Mouse (Mus musculus) midbrain, postnatal 0 days (tissue): ENCODE data around the gene Adprh. TPM values are rescaled to one million over a fixed set of nuclear protein-coding genes. Genes with fewer than 3 reads are reported as not detected.

ENCODE experiments used
- ATAC-seq: fragments of 200-750 bp; cut with Nextera tagmentation; 2 replicates; pipeline ENCODE4 v1.8.0; 2017; ENCODE audit warnings: moderate number of reproducible peaks, mild to moderate bottlenecking, moderate TSS enrichment, moderate library complexity; ENCODE audit not compliant: low FRiP score
- DNase-seq: peaks from one replicate; pipeline ENCODE4 v3.0.0-alpha.2; 2015; ENCODE audit warnings: low spot score
- H3K27ac ChIP-seq: fragments of 300-500 bp; sonication (generic); 2 replicates; pipeline ENCODE4 v1.5.1; 2014; ENCODE audit warnings: low read depth, mild to moderate bottlenecking, low read length, mixed read lengths
- H3K27me3 ChIP-seq: fragments of 300-500 bp; sonication (generic); 2 replicates; pipeline ENCODE4 v1.6.1; 2014; ENCODE audit warnings: low read length, control low read depth, mixed read lengths; ENCODE audit not compliant: insufficient read depth
- H3K36me3 ChIP-seq: fragments of 300-500 bp; sonication (generic); 2 replicates; pipeline ENCODE4 v1.6.1; 2014; ENCODE audit warnings: low read length, control low read depth, mixed read lengths; ENCODE audit not compliant: insufficient read depth
- H3K4me1 ChIP-seq: fragments of 300-500 bp; sonication (generic); 2 replicates; pipeline ENCODE4 v1.6.1; 2014; ENCODE audit warnings: mild to moderate bottlenecking, control low read depth, antibody characterized with exemption, low read length, mixed read lengths; ENCODE audit not compliant: insufficient read depth
- H3K4me2 ChIP-seq: fragments of 300-500 bp; sonication (generic); 2 replicates; pipeline ENCODE4 v1.6.1; 2014; ENCODE audit warnings: low read depth, mild to moderate bottlenecking, low read length, mixed read lengths; ENCODE audit not compliant: poor library complexity, severe bottlenecking
- H3K4me3 ChIP-seq: fragments of 300-500 bp; sonication (generic); 2 replicates; pipeline ENCODE4 v1.5.1; 2014; ENCODE audit warnings: low read depth, mild to moderate bottlenecking, low read length, moderate library complexity
- H3K9ac ChIP-seq: fragments of 300-500 bp; sonication (generic); replicated peaks from 2 replicates; pipeline ENCODE4 v1.6.1; 2014; ENCODE audit warnings: mild to moderate bottlenecking, low read length, moderate library complexity, mixed read lengths; ENCODE audit not compliant: poor library complexity, severe bottlenecking
- H3K9me3 ChIP-seq: fragments of 300-500 bp; sonication (generic); 2 replicates; pipeline ENCODE4 v1.6.1; 2016; ENCODE audit warnings: low read length, control low read depth
- CTCF ChIP-seq: IDR thresholded peaks from 2 replicates; pipeline ENCODE4 v1.5.1; 2016; ENCODE audit warnings: antibody characterized with exemption, mild to moderate bottlenecking
- WGBS: fragments of 180-500 bp; shearing (Covaris S2); extraction: QIAGEN DNeasy Blood & Tissue Kit; methylation state at CpG from one replicate; pipeline ENCODE4 v1.1.7; 2014; 5-methylcytosine and 5-hydroxymethylcytosine counted together
- polyA plus RNA-seq: library from polyadenylated mRNA; unstranded; fragments of >200 nt; fragmentation: Nextera tagmentation; extraction: Ambion mirVana; gene quantifications from 2 replicates; pipeline ENCODE4 v1.2.1, GENCODE M21; 2015
- total RNA-seq: library from RNA; depleted of rRNA; stranded (reverse); fragments of >200 nt; gene quantifications from 2 replicates; pipeline ENCODE4 v1.2.3, GENCODE M21; 2014; rRNA removed

Adprh gene
- total and polyA plus RNA-seq, 2 experiments from 2014 or later, result 50.4 to 148 TPM

- no peak overlapping the region for H3K9ac ChIP-seq
- peak overlapping the region; percentile 69; the same call in 1 of the 2 replicates for H3K27ac ChIP-seq
- H3K9me3 ChIP-seq, result no peaks in the 10 kb centered on the region
- no peaks in the 10 kb centered on the region for H3K27me3 ChIP-seq
- ATAC-seq (peak; percentile 24; the same call in 1 of the 2 replicates), DNase-seq (no peak)
- H3K4me2 ChIP-seq, result peak overlapping the region; percentile 54
- 69% methylated on average over 3 of the region's 3 CpGs for WGBS
- H3K4me1 ChIP-seq, result peaks cover 11% of the 10 kb centered on the region
- H3K36me3 ChIP-seq, result no peaks in the 10 kb centered on the region
- no peak for TF ChIP-seq CTCF
- H3K4me3 ChIP-seq, result no peak overlapping the region
These were observed 53.4 kb downstream of the Adprh start for GRCm38 (mm10) chr16:38399076-38399475.

DNA sequence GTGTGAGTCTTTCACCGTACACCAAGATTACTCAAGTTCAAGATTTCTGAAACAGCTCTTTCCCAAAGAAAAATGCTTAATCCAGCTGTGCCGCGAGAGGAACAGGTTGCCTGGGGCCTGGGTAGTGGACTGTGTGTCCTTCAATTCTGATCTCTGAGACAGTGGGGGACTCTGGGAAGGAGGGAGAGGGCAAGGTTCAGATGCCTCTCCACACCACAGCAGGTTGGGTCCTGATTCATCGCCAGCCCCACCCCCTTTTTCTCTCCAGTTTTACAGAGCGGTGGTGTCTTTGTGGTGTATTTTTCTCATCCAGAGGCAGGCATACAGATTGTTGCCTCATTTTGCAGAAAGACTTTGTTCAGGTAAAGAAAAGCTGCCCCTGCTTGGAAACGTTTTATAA, 54.2 kb downstream of the Adprh start:
- no peaks in the 10 kb centered on the region for H3K9me3 ChIP-seq
- 88% methylated on average over 6 of the region's 6 CpGs for WGBS
- H3K9ac ChIP-seq, result no peak overlapping the region
- ATAC-seq, result no peak
- TF ChIP-seq CTCF, result no peak
- H3K4me2 ChIP-seq, result no peak overlapping the region
- no peaks in the 10 kb centered on the region for H3K36me3 ChIP-seq
- H3K4me1 ChIP-seq, result peaks cover 11% of the 10 kb centered on the region
- no peak overlapping the region for H3K27ac ChIP-seq
- no peak for DNase-seq
- H3K27me3 ChIP-seq, result no peaks in the 10 kb centered on the region
- no peak overlapping the region for H3K4me3 ChIP-seq

- no peak for TF ChIP-seq CTCF
- ATAC-seq (no peak), DNase-seq (peak; percentile 40)
- Histone ChIP-seq H3K36me3 (no peaks in the 10 kb centered on the region), H3K27ac (no peak overlapping the region), H3K9me3 (no peaks in the 10 kb centered on the region), H3K27me3 (no peaks in the 10 kb centered on the region), H3K4me1 (peaks cover 11% of the 10 kb centered on the region), H3K4me2 (no peak overlapping the region), H3K4me3 (no peak overlapping the region), H3K9ac (no peak overlapping the region)
- WGBS, result 79% methylated on average over 13 of the region's 13 CpGs
These were observed 56.3 kb downstream of the Adprh start for GRCm38 (mm10) chr16:38396155-38396554.

GRCm38 (mm10) chr16:38395060-38395730, 57.3 kb downstream of the Adprh start:
- H3K9ac ChIP-seq, result no peak overlapping the region
- WGBS, result 79% methylated on average over 6 of the region's 6 CpGs

GRCm38 (mm10) chr16:38394191-38394618, 58.3 kb downstream of the Adprh start:
- ATAC-seq (no peak), DNase-seq (no peak)
- Histone ChIP-seq H3K9ac (no peak overlapping the region), H3K9me3 (no peaks in the 10 kb centered on the region), H3K27me3 (no peaks in the 10 kb centered on the region), H3K36me3 (no peaks in the 10 kb centered on the region), H3K27ac (no peak overlapping the region), H3K4me3 (no peak overlapping the region), H3K4me1 (peaks cover 1% of the 10 kb centered on the region), H3K4me2 (no peak overlapping the region)
- TF ChIP-seq CTCF, result no peak
- WGBS, result 90% methylated on average over 8 of the region's 8 CpGs

More at GRCm38 (mm10) chr16:38395060-38395730, 57.3 kb downstream of the Adprh start:
- H3K9me3 ChIP-seq, result no peaks in the 10 kb centered on the region
- H3K4me1 ChIP-seq, result peaks cover 11% of the 10 kb centered on the region
- no peaks in the 10 kb centered on the region for H3K27me3 ChIP-seq
- H3K4me2 ChIP-seq, result no peak overlapping the region
- H3K36me3 ChIP-seq, result no peaks in the 10 kb centered on the region
- H3K4me3 ChIP-seq, result no peak overlapping the region
- TF ChIP-seq CTCF, result no peak
- no peak overlapping the region for H3K27ac ChIP-seq
- DNase-seq (no peak), ATAC-seq (no peak)

Other genes with a start within 250 kb of the Adprh start
- gene Nr1i2, start 157.9 kb downstream of the Adprh start, total RNA-seq, result not detected in 2 replicates
- gene Nr1i2, start 157.9 kb downstream of the Adprh start, polyA plus RNA-seq, result not detected in 2 replicates
- 1.2 and 2.1 TPM in 2 replicates for gene Maats1, start 110.6 kb downstream of the Adprh start, total RNA-seq
- gene Maats1, start 110.6 kb downstream of the Adprh start, polyA plus RNA-seq, result 1.0 and 1.5 TPM in 2 replicates
- 14.5 and 15.0 TPM in 2 replicates for gene Cox17, start 105.7 kb downstream of the Adprh start, total RNA-seq
- gene Cox17, start 105.7 kb downstream of the Adprh start, polyA plus RNA-seq, result 65.3 and 66.1 TPM in 2 replicates
- not detected in 2 replicates for gene Gm21987, start 105.7 kb downstream of the Adprh start, total RNA-seq
- not detected in 2 replicates for gene Gm21987, start 105.7 kb downstream of the Adprh start, polyA plus RNA-seq
- gene Popdc2, start 90.5 kb downstream of the Adprh start, total RNA-seq, result 1.5 TPM in 2 replicates
- 0.49 and 0.69 TPM in 2 replicates for gene Popdc2, start 90.5 kb downstream of the Adprh start, polyA plus RNA-seq
- 1.4 and 1.5 TPM in 2 replicates for gene Pla1a, start 19.6 kb downstream of the Adprh start, total RNA-seq
- gene Pla1a, start 19.6 kb downstream of the Adprh start, polyA plus RNA-seq, result 0.97 and 1.6 TPM in 2 replicates
- gene Cd80, start 2.9 kb upstream of the Adprh start, total RNA-seq, result 0.33 TPM in 1 of 2 replicates, not detected in the other
- gene Cd80, start 2.9 kb upstream of the Adprh start, polyA plus RNA-seq, result 0.33 and 0.39 TPM in 2 replicates
- 29.4 and 33.1 TPM in 2 replicates for gene Timmdc1, start 70.0 kb upstream of the Adprh start, total RNA-seq
- 25.8 and 26.3 TPM in 2 replicates for gene Timmdc1, start 70.0 kb upstream of the Adprh start, polyA plus RNA-seq
- gene Poglut1, start 97.6 kb upstream of the Adprh start, total RNA-seq, result 39.9 and 41.5 TPM in 2 replicates
- 33.1 and 33.3 TPM in 2 replicates for gene Poglut1, start 97.6 kb upstream of the Adprh start, polyA plus RNA-seq
- gene Tmem39a, start 106.0 kb upstream of the Adprh start, total RNA-seq, result 15.1 and 25.5 TPM in 2 replicates
- gene Tmem39a, start 106.0 kb upstream of the Adprh start, polyA plus RNA-seq, result 13.2 and 15.1 TPM in 2 replicates